Mouse (Mus musculus) megakaryocyte, embryonic 14.5 days (primary cell): ENCODE results near the gene Npas3.

Source experiments
- FLI1 ChIP-seq: IDR thresholded peaks from 2 replicates; pipeline ENCODE4 v1.6.1; 2012; ENCODE audit warnings: low read length, inconsistent platforms, mixed read lengths
- GATA1 ChIP-seq: IDR thresholded peaks from 3 replicates; pipeline ENCODE4 v1.6.1; 2012; ENCODE audit warnings: mixed read lengths, low read length, inconsistent platforms, borderline replicate concordance

DNA sequence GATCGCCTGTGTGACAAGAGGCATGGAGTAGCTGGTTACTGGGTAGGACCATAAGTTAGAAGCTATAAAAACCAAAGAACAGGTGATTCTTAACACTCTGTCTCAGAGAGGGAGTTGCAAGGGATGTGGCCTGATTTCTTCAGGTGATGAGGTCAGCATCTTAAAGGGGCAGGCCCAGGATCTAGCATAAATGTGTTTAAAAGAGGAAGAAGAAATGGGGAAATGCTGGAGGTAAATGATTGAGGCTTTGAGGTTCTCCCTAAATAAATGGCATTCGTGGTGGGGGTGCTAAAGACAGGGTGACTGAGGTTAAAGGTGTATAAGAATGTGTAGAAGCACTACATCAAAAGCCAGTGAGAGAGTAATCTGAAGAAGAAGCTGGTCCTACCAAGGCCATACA is 193.6 kb downstream of the Npas3 start:
- no peak for TF ChIP-seq FLI1
- no peak for TF ChIP-seq GATA1
